Mouse (Mus musculus) midbrain, embryonic 12.5 days (tissue): ENCODE results near the gene Tsen54. TPM values are rescaled to one million over a fixed set of nuclear protein-coding genes. Genes with fewer than 3 reads are reported as not detected.
A peak's percentile ranks its signal among the peaks of the same experiment; 100 is the strongest.

Source experiments
- ATAC-seq: fragments of 200-750 bp; cut with Nextera tagmentation; 2 replicates; pipeline ENCODE4 v1.8.0; 2017; ENCODE audit warnings: low read depth, moderate TSS enrichment, moderate library complexity; ENCODE audit not compliant: low FRiP score
- H3K27ac ChIP-seq: fragments of 300-500 bp; sonication (generic); replicated peaks from 2 replicates; pipeline ENCODE4 v1.5.1; 2016; ENCODE audit warnings: mild to moderate bottlenecking
- H3K27me3 ChIP-seq: fragments of 300-500 bp; sonication (generic); 2 replicates; pipeline ENCODE4 v1.6.1; 2016; ENCODE audit warnings: mild to moderate bottlenecking
- H3K36me3 ChIP-seq: fragments of 300-500 bp; sonication (generic); 2 replicates; pipeline ENCODE4 v1.6.1; 2016
- H3K4me1 ChIP-seq: fragments of 300-500 bp; sonication (generic); 2 replicates; pipeline ENCODE4 v1.6.1; 2016
- H3K4me2 ChIP-seq: fragments of 300-500 bp; sonication (generic); replicated peaks from 2 replicates; pipeline ENCODE4 v1.6.1; 2016; ENCODE audit warnings: mild to moderate bottlenecking, moderate library complexity
- H3K4me3 ChIP-seq: fragments of 300-500 bp; sonication (generic); 2 replicates; pipeline ENCODE4 v1.5.1; 2016; ENCODE audit warnings: mild to moderate bottlenecking
- H3K9ac ChIP-seq: fragments of 300-500 bp; sonication (generic); replicated peaks from 2 replicates; pipeline ENCODE4 v1.6.1; 2016; ENCODE audit warnings: mild to moderate bottlenecking, moderate library complexity
- H3K9me3 ChIP-seq: fragments of 300-500 bp; sonication (generic); 2 replicates; pipeline ENCODE4 v1.6.1; 2016; ENCODE audit warnings: mild to moderate bottlenecking
- WGBS: fragments of 180-500 bp; shearing (Covaris S2); methylation state at CpG from one replicate; pipeline ENCODE4 v1.1.7; 2016; 5-methylcytosine and 5-hydroxymethylcytosine counted together
- polyA plus RNA-seq: library from polyadenylated mRNA; unstranded; fragments of >200 nt; fragmentation: Nextera tagmentation; extraction: Ambion mirVana; gene quantifications from 2 replicates; pipeline ENCODE4 v1.2.1, GENCODE M21; 2016

Gene Tsen54
- polyA plus RNA-seq, 1 experiment from 2014 or later = 30.9 TPM

DNA sequence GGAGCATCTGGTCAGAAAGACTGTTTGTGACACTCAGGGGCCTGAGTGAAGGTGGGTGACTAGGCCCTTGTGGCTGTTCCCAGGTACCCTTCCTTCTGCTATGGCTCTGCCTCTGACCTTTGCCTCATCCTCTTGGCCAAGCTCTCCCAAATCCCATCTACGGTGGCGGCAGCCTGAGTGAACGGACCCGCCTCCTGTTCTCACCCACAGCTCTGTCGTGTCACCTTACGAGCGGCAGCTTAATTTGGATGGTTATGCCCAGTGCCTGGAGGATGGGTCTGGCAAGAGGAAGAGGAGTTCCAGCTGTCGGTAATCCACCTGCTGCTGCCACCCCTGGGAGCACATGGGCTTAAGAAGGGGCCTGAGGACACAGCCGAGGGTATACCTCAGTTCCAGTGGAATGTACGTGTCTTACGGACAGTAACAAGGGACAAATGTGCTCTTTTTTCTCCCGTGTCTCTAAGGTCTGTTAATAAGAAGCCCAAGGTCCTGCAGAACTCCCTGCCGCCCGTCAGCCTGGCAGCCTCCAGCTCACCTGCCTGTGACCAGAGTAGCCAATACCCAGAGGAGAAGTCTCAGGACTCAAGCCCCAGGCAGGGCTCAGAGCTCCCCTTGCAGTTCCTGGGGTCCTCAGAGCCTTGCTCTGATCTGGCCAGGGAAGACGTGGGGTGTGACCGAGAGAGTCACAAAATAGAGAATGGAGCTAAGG is 5.5 kb downstream of the Tsen54 start:
- no peak for ATAC-seq
- Histone ChIP-seq H3K27ac (no peak overlapping the region), H3K4me2 (no peak overlapping the region), H3K4me3 (no peak overlapping the region), H3K4me1 (peaks cover 26% of the 10 kb centered on the region), H3K9ac (no peak overlapping the region), H3K36me3 (peaks cover 50% of the 10 kb centered on the region), H3K27me3 (peaks cover 31% of the 10 kb centered on the region), H3K9me3 (no peaks in the 10 kb centered on the region)
- 94% methylated on average over 16 of the region's 16 CpGs for WGBS

DNA sequence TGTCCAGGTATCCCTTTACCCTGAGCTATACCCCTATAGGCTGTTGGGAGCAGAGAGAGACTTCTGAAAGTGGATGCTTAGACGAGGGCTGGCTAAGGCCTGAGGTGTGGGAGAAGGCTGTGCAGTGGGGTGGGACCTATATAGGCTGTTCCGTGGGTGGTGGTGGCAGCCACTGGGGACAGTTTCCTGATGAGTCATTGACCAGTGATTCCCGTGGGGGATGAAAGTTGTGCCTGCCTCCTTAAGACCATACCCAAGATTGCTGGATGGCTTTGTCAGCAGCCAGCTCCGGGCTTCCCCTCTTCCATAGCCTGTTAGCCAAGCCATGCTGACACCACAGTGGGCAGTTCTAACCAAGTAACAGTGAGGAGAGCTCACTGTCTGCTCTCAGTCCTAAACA is 6.5 kb downstream of the Tsen54 start:
- Histone ChIP-seq H3K27me3 (peaks cover 41% of the 10 kb centered on the region), H3K9me3 (no peaks in the 10 kb centered on the region), H3K27ac (no peak overlapping the region), H3K4me1 (peaks cover 17% of the 10 kb centered on the region), H3K36me3 (peaks cover 50% of the 10 kb centered on the region), H3K4me3 (no peak overlapping the region), H3K4me2 (no peak overlapping the region), H3K9ac (no peak overlapping the region)
- ATAC-seq = no peak
- WGBS = 90% methylated on average over 4 of the region's 4 CpGs

DNA sequence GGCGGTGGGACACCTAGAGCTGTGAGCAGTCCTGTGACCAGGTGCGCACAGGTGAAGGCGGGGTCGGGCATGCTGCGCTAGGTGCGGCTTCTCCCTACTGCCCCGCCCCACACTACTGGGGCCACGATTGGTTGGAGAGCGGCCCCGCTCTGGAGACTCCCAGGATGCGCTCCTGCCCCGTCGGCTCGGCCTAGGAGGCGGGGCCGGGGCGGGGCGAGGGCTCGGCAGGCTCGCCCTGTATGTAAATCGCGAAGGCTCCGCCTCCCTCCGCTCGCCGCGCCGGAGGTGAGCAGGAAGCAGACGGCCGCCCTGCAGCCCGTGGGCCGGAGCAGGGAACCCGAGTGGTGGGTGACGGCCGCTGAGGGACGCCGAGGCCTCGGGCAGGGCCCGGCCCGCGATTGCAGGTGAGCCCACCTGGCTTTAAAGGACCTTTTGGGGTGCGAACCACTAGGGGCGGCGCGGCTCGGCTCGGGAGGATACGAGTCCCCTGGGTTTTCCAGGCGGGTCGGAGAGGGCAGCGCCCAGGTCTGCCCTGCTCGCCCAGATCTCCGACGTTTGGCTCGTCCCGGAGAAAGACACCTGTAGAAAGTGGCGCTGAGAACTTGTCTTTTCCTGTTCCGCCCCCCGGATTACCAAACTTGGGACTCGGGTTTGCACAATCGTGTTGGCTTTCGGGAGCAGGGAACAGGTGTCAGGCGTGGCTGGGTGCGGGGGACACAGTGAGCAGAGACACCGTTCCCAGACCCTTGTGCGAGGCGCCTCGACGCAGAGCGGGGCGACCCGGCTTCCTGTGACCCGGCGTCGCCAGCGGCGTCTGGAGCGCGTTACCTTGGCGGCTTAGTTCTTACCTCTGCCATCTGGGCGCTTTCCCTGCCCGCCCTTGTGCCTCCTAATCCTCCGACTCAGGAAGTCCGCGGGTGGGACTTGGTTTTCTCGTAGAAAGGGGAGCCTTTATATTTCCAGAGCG is 9.5 kb downstream of the Tsen54 start, which contains the start of gene Llgl2:
Llgl2 (plus strand) TSS at position 276 of the 967 bp plus-strand sequence.
- Histone ChIP-seq H3K27me3 (peaks cover 71% of the 10 kb centered on the region), H3K27ac (no peak within 1 kb of the TSS), H3K4me2 (peak within 1 kb of the TSS; percentile 94), H3K9ac (peak within 1 kb of the TSS; percentile 58), H3K9me3 (no peaks in the 10 kb centered on the region), H3K36me3 (peaks cover 33% of the 10 kb centered on the region), H3K4me3 (peak within 1 kb of the TSS; percentile 66), H3K4me1 (peaks cover 17% of the 10 kb centered on the region)
- ATAC-seq = peak; percentile 93
- under 1% methylated on average over 87 of the region's 87 CpGs for WGBS

DNA sequence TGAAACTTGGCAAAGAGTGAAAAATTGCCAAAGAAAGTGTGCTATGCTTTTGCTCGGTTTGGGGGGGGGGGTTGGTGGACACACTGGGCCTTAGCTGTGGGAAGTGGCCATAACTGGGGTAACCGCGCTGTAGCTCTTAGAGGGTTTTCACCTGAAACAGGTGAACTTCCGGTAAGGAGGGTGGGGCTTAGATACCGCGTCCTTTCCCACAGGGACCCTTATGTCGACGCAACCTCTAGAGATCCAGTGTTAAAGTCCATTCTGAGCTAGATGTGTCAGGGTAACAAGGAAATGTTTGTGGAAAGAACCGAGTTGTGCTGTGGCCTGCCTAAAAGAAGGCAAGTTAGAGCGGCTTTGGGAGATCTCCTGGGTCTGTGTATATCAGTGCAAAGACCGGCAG is 10.3 kb downstream of the Tsen54 start:
- Histone ChIP-seq H3K27ac (no peak overlapping the region), H3K27me3 (peaks cover 78% of the 10 kb centered on the region), H3K36me3 (peaks cover 29% of the 10 kb centered on the region), H3K4me3 (peak overlapping the region; percentile 66; the same call in 1 of the 2 replicates), H3K4me1 (peaks cover 17% of the 10 kb centered on the region), H3K4me2 (peak overlapping the region; percentile 94), H3K9me3 (no peaks in the 10 kb centered on the region), H3K9ac (no peak overlapping the region)
- 16% methylated on average over 11 of the region's 11 CpGs for WGBS
- no peak for ATAC-seq

DNA sequence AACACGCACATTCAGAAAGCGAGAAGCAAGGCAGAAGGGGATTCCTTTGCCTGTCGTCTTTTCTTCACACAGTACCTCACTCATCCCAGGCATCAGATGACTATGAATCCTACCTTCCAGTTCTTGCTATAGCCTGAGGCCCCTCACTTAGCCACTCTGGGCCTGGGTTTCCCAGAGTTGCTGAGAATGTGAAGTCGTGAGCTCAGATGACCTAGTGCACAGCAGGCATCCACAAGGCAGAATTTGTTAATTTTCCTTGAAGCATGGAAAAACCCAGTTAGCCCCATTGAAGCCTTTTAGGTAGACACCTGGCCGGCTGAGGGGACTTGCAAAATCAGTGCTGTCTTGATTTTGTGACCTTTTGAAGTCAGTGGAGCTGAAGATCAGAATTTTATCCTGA is 12.0 kb downstream of the Tsen54 start:
- H3K9me3 ChIP-seq = no peaks in the 10 kb centered on the region
- H3K27me3 ChIP-seq = peaks cover 95% of the 10 kb centered on the region
- H3K27ac ChIP-seq = no peak overlapping the region
- no peak overlapping the region for H3K4me2 ChIP-seq
- ATAC-seq = no peak
- no peak overlapping the region for H3K4me3 ChIP-seq
- 42% methylated on average over 5 of the region's 5 CpGs for WGBS
- no peak overlapping the region for H3K9ac ChIP-seq
- peaks cover 20% of the 10 kb centered on the region for H3K4me1 ChIP-seq
- H3K36me3 ChIP-seq = peaks cover 13% of the 10 kb centered on the region

DNA sequence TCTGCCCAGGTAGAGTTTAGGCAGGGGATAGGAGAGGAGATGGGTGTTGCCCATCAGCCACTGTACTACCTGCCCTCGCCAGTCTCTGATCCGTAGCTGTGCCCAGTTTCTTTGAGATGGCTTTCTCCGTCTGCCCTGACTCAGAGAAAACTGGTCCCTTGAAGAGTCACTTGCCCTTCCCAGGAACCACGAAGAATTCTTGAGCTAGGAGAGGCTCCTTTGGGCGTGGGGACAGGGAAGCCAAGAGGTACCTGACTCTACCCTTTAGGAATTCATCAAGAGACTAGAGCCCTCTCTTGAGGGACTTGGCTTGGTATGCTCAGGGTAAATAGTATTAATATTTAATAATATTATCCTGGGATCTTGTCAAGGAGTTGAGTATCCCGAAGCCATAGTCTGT is 13.1 kb downstream of the Tsen54 start:
- no peak overlapping the region for H3K4me3 ChIP-seq
- no peak overlapping the region for H3K9ac ChIP-seq
- no peaks in the 10 kb centered on the region for H3K9me3 ChIP-seq
- peaks cover 2% of the 10 kb centered on the region; the same call in 1 of the 2 replicates for H3K36me3 ChIP-seq
- peaks cover 99% of the 10 kb centered on the region for H3K27me3 ChIP-seq
- 84% methylated on average over 6 of the region's 6 CpGs for WGBS
- H3K27ac ChIP-seq = no peak overlapping the region
- no peak overlapping the region for H3K4me2 ChIP-seq
- H3K4me1 ChIP-seq = peaks cover 23% of the 10 kb centered on the region
- no peak for ATAC-seq

DNA sequence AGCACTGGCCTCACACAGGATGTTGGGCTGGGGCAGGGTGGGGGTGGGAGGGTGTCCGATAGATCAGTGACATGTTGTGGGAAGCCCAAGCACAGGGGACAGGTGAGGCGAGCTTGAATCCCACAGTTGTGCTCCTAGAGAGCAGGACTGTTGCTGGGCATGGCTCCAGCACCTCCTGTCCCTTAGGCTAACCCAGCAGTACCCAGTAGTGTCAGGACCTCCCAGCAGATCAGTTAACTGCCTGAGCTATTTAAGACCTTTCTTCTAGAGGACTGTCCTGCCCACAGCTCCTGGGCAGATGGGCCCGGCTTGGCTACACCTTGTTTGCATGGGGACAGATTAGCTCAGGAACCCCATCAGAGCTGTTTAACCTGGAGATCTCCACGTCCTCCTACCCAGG is 14.5 kb downstream of the Tsen54 start:
- H3K9ac ChIP-seq = no peak overlapping the region
- no peak overlapping the region for H3K4me2 ChIP-seq
- no peaks in the 10 kb centered on the region for H3K9me3 ChIP-seq
- no peaks in the 10 kb centered on the region for H3K36me3 ChIP-seq
- H3K4me3 ChIP-seq = no peak overlapping the region
- WGBS = 66% methylated on average over 4 of the region's 4 CpGs
- H3K27ac ChIP-seq = no peak overlapping the region
- H3K27me3 ChIP-seq = peaks cover 89% of the 10 kb centered on the region
- H3K4me1 ChIP-seq = peaks cover 20% of the 10 kb centered on the region
- ATAC-seq = no peak

DNA sequence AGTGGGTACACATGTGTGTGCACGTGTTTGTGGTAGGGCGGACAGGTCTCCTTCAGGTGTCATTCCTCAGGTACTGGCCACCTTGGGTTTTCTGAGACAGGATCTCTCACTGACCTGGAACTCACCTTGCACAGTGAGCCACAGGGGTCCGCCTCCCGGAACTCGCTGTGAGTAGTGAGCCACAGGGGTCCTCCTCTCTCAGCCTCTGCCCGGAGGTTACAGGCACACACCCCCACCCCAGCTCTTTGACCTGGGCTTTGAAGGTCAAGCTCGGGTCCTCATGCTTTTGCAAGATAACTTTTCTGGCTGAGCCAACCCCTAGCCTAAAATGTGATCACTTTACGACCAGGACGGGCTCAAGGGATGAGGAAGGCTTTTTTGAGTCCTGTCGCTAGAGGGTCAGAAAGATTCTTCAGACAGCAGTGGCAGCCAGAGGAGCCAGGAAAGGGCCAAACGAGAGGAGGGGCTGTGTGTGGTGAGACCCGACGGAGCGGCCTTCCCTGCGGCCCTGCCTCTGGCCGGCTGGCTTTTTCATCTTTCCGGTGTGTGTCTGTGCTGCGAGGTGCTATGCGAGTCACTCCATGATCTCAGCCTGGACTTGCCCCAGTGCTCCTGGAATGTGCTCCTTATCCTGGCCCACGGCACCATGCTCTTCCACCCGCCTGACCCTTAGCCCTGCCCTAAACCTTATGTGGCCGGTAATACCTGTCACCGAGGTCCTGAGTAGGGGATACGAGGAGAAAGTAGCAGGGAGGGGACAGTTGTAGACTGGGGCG is 16.2 kb downstream of the Tsen54 start:
- peaks cover 85% of the 10 kb centered on the region for H3K27me3 ChIP-seq
- H3K9ac ChIP-seq = no peak overlapping the region
- no peak overlapping the region for H3K27ac ChIP-seq
- H3K36me3 ChIP-seq = no peaks in the 10 kb centered on the region
- no peak overlapping the region for H3K4me3 ChIP-seq
- no peak for ATAC-seq
- no peaks in the 10 kb centered on the region for H3K9me3 ChIP-seq
- H3K4me1 ChIP-seq = peaks cover 12% of the 10 kb centered on the region; the same call in 1 of the 2 replicates
- H3K4me2 ChIP-seq = no peak overlapping the region
- 22% methylated on average over 25 of the region's 25 CpGs for WGBS

DNA sequence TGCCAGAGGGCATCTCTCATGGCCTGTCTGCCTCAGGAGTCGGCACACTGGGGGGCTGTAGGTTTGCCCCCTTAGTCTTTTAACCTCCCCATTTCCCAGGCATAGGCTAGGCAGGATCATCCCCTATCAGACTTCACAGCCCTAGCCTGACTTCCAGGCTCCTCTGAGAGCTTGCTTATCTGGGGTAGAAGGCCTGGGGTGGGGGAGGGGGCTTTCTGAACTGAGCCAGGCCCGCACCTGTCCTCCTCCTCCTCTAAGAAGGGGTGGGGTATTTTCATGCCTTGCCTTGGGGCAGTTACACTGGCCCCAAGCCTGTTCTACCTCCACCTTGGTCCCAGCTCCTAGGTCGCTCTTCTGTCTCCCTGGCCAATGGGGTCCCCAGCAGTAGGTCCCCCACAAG is 17.0 kb downstream of the Tsen54 start:
- ATAC-seq = no peak
- Histone ChIP-seq H3K9me3 (no peaks in the 10 kb centered on the region), H3K4me1 (peaks cover 12% of the 10 kb centered on the region; the same call in 1 of the 2 replicates), H3K4me3 (no peak overlapping the region), H3K4me2 (no peak overlapping the region), H3K9ac (no peak overlapping the region), H3K27me3 (peaks cover 82% of the 10 kb centered on the region), H3K36me3 (no peaks in the 10 kb centered on the region), H3K27ac (no peak overlapping the region)
- WGBS = 48% methylated on average over 3 of the region's 3 CpGs

DNA sequence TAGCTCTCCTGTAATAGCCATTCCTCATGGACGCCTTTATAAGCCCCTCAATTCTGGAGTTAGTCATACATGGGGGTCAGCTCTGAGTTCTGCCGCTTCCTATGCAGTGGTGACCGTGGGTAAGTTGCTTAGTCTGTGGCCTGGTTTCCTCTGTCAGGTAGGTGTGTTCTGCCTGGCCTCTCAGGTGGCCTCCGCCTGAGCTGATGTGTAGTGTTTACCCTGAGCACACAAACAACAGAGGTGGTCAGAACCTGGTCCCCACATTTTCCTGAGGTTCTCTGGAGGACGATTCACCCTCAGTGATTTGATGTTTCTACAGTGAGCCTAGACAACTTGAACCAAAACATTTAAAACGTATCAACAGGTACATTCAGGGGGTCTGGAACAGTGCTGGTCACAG is 17.5 kb downstream of the Tsen54 start:
- Histone ChIP-seq H3K9ac (no peak overlapping the region), H3K9me3 (no peaks in the 10 kb centered on the region), H3K36me3 (no peaks in the 10 kb centered on the region), H3K27ac (no peak overlapping the region), H3K27me3 (peaks cover 77% of the 10 kb centered on the region), H3K4me3 (no peak overlapping the region), H3K4me1 (peaks cover 17% of the 10 kb centered on the region; the same call in 1 of the 2 replicates), H3K4me2 (no peak overlapping the region)
- no peak for ATAC-seq
- WGBS = 63% methylated on average over 6 of the region's 6 CpGs

DNA sequence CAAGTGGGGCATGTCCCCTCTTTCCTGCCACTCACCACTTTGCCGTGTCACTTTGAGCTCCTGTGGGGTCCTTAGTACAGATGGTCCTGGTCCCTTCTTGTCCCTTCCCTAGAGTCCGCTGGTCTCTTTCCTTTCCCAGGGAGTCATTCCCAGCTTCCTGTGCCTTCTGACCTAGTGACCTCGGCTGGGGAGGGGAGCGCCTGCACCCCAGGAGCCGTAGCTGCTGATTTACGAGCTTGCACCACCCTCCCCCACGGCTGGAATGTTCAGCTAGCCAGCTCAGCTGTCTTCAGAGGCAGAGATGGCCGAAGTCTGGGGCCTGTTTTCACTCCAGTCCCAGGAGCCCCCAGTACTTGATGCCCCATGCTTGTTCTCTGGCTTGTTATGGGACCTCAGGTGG is 18.0 kb downstream of the Tsen54 start:
- Histone ChIP-seq H3K9ac (no peak overlapping the region), H3K27ac (no peak overlapping the region), H3K36me3 (no peaks in the 10 kb centered on the region), H3K4me1 (peaks cover 17% of the 10 kb centered on the region; the same call in 1 of the 2 replicates), H3K27me3 (peaks cover 72% of the 10 kb centered on the region), H3K4me3 (no peak overlapping the region), H3K9me3 (no peaks in the 10 kb centered on the region), H3K4me2 (no peak overlapping the region)
- WGBS = 15% methylated on average over 8 of the region's 8 CpGs
- ATAC-seq = no peak
